Mouse (Mus musculus) layer of hippocampus, adult 2 months (tissue): Measurements from ENCODE around the gene Gm20605. TPM values are rescaled to one million over a fixed set of nuclear protein-coding genes. Genes with fewer than 3 reads are reported as not detected.

Experiments used
- DNase-seq, 2 experiments: peaks; one replicate each; pipeline ENCODE4 v3.0.0; 2022; ENCODE audit warnings: low spot score in 2 of 2
- H3K27ac ChIP-seq: fragments of 200-600 bp; 2 replicates; pipeline ENCODE4 v1.8.1; 2022
- H3K4me3 ChIP-seq: fragments of 200-600 bp; 2 replicates; pipeline ENCODE4 v1.8.1; 2022; ENCODE audit warnings: mild to moderate bottlenecking
- CTCF ChIP-seq: fragments of 200-600 bp; conservative IDR thresholded peaks from 2 replicates; pipeline ENCODE4 v1.8.1; 2022; ENCODE audit warnings: antibody characterized with exemption, mild to moderate bottlenecking, moderate library complexity
- total RNA-seq, 2 experiments: library from RNA; stranded (reverse); gene quantifications; 2 replicates each; pipeline ENCODE4 v1.2.3; 2021

Gm20605 gene
- total RNA-seq, 2 experiments from 2014 or later: 15.5 to 19.7 TPM

DNA sequence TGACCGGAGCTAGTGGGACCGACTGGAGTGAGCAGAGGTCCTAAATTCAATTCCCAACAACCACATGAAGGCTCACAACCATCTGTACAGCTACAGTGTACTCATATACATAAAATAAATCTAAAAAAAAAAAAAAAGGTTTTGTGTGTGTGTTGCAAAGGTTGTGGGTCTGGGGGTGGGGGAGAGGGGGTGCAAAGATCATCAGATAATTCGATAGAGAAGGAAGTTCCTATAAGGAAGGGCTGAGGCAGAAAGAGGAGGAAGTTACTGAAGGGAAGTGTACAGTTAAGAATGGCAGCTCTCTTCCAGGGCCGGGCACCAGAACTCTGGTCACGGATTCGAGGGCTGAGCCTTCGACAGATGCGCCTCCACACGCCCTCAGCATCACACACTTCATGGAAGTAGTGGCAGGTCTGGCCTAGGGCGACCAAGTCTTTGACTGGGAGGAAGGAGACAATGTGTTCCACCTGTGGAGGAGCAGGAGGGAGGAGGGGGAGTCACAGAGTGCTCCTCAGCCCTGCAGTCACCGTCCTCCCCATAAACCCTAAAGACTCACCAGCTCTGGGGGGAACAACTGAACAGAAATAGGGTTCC, 4.9 kb upstream of the Gm20605 start:
- no peak for TF ChIP-seq CTCF
- H3K4me3 ChIP-seq: no peak overlapping the region
- DNase-seq: no peak

DNA sequence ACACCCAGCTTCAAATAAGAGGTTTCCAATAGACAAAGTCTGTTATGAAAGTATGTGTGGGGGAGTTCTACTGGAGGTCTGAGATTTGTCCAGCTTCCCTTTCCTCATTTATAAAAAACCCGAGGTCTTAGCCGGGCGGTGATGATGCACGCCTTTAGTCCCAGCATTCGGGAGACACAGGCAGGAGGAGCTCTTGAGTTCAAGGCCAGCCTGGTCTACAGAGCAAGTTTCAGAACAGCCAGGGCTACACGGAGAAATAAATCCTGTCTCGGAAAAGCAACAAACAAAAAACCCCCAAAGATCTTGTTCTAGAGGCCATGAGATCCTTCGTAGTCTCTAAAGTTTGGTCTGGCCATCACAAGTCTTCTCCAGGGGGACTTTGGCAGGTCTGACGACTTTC, 984 bp upstream of the Gm20605 start:
- DNase-seq: no peak
- TF ChIP-seq CTCF: no peak; the same call in 1 of the 2 replicates
- Histone ChIP-seq H3K27ac (peak overlapping the region; percentile 98), H3K4me3 (peak overlapping the region; percentile 77)

More for the DNA sequence above, 4.9 kb upstream of the Gm20605 start:
- H3K27ac ChIP-seq: no peak overlapping the region

DNA sequence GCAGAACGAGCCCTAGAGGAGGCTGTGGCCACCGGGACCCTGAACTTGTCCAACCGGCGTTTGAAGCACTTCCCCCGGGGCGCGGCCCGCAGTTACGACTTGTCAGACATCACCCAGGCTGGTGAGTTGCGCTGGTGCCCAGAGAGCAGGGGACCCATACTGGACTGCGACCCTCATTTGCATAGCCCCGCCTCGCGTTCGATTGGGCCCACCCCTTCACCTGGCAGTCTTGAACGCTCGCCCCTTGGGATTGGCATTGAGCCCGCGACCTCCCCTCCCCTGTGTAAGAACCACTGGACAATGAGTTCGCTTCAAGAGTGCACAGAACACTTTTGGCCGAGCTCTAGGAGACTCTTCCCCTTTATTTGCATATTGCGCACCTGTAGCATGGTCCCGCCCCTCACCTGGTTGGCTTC, 339 bp downstream of the Gm20605 start:
- H3K4me3 ChIP-seq: peak overlapping the region; percentile 94
- no peak for TF ChIP-seq CTCF
- DNase-seq: peak in 1 of 2 experiments; percentile 37
- peak overlapping the region; percentile 94 for H3K27ac ChIP-seq

DNA sequence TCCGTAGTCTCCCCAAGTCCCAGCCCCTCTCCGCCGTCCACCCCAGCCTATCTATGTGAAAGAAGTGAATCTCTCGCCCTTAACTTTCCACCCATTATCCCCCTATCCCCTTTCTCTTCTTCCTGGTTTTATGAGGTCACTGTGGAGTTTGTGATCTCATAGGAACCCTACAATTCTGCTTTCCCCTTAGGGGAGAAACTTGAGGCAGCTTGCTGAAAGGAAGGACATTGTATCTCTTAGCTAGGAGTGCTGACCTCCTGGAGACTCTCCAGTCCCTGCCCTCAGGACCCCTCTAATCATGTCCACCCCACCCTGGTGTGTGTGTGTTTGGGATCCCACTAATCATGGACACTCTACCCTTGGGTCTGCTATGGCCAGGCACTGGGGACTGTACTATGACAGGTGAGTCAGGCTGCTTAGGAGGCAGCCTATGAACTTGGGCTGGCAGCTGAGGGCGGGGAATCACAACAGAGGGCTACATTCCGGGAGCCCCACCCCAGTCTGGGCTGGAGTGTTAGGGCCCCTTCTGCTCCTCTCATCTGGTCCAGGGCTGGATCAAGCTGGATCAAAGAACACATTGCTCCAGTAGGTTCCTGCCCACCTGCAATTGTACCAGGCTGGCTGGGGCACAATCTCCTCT, 1.1 kb downstream of the Gm20605 start:
- no peak for TF ChIP-seq CTCF
- no peak for DNase-seq
- Histone ChIP-seq H3K27ac (peak overlapping the region; percentile 94), H3K4me3 (peak overlapping the region; percentile 94)

GRCm38 (mm10) chr5:137630602-137631001, 1.6 kb downstream of the Gm20605 start:
- Histone ChIP-seq H3K4me3 (peak overlapping the region; percentile 94), H3K27ac (peak overlapping the region; percentile 94)
- no peak for DNase-seq
- no peak for TF ChIP-seq CTCF

DNA sequence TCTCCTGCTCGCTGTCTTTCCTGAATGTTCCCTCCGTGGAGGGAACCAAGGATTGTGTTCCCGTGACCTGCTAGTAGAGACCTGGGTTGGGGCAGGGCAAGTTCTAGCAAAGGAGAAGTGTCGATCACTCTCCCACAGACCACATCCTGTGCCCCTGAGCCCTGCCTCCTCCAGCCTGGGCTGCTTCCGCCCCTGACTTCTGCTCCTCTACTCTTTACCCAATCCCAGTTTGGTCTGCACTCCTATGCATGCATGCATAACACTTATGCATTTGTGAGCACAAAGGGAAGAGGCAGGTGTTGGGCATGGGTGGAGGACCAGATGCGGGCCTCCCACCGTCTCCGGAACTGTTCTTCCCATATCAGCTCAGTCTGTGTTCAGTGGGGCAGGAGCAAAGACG, 2.2 kb downstream of the Gm20605 start:
- peak in 1 of 2 experiments; percentile 48 for DNase-seq
- Histone ChIP-seq H3K4me3 (peak overlapping the region; percentile 94), H3K27ac (peak overlapping the region; percentile 94)
- TF ChIP-seq CTCF: no peak

DNA sequence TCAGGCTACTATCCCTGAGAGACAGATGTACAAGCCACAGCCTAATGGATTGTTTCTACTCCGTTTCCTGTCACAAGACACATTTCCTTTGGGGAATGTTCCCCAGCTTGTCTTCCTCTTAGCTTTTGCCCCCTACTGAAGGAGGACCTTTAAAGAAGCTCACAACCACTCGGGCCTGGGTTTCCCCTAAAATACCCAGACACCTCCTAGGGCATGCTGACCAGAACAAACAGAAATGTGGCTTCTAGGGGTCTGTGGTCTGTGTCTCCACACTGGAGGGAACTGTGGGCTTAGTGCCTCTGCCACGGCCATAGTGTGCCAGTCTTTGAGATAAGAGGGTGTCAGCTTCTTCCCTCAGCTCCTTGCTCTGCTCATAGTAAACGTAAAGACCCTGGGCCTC, 2.6 kb downstream of the Gm20605 start:
- Histone ChIP-seq H3K4me3 (peak overlapping the region; percentile 94; the same call in 1 of the 2 replicates), H3K27ac (peak overlapping the region; percentile 94)
- no peak for TF ChIP-seq CTCF
- DNase-seq: no peak

DNA sequence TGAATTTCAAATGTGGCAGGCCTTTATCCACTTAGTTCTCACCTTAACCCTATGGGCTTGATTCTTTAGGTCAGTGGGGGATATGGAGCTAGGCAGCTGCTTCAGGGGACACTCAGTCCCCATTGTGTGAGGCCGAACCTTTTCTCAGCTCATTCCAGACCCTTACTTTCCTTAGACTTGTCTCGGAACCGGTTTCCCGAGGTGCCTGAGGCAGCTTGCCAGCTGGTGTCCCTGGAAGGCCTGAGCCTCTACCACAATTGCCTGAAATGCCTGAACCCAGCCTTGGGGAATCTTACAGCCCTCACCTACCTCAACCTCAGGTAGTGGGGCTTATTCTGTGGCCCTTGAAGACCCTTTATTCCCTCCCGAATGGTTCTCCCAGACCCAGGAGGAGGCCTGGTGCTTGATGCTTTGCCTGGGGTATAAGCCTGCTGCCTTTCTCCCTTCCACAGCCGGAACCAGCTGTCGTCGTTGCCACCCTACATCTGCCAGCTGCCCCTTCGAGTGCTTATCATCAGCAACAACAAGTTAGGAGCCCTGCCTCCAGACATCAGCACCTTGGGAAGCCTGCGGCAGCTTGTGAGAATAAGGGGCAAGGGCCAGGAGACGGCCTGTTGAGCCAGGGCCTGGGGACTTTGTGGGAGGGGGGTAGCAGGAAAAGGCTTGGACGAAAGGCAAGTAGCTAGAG, 4.6 kb downstream of the Gm20605 start:
- no peak for TF ChIP-seq CTCF
- H3K27ac ChIP-seq: no peak overlapping the region; the same call in 1 of the 2 replicates

GRCm38 (mm10) chr5:137639472-137639871, 10.5 kb downstream of the Gm20605 start:
- no peak for DNase-seq
- no peak overlapping the region for H3K27ac ChIP-seq
- no peak for TF ChIP-seq CTCF
- no peak overlapping the region for H3K4me3 ChIP-seq

More for the DNA sequence above, 4.6 kb downstream of the Gm20605 start:
- no peak for DNase-seq
- H3K4me3 ChIP-seq: no peak overlapping the region

- peak; percentile 70 for TF ChIP-seq CTCF
- Histone ChIP-seq H3K27ac (no peak within 1 kb of the TSS), H3K4me3 (no peak within 1 kb of the TSS)
- peak in 1 of 2 experiments; percentile 51 for DNase-seq
Measured at GRCm38 (mm10) chr5:137641054-137641453, 12.1 kb downstream of the Gm20605 start, which contains the start of gene Sap25. Sap25 (plus strand) TSS chr5:137641334.

DNA sequence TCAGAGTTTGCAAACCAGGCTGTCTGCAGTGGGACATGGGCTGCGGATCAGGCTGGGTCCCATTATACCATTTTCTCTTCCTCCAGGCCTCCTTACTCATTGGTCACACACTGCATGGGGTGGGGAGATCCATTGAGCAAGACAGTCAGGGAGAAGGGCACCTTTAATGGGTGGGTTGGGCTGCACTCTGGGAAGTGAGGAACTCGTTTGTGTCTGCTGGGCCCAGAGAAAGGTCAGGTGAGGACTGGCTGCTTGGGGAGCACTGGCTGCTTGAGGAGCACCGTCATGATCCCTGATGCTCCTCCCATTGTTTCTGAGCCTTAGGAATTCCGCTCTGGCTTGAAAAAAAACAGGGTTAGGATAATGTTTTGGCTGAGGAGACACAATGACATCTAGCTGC, 13.9 kb downstream of the Gm20605 start:
- no peak overlapping the region for H3K4me3 ChIP-seq
- H3K27ac ChIP-seq: no peak overlapping the region
- no peak for DNase-seq
- TF ChIP-seq CTCF: no peak

GRCm38 (mm10) chr5:137644484-137644883, 15.5 kb downstream of the Gm20605 start:
- Histone ChIP-seq H3K27ac (no peak overlapping the region), H3K4me3 (no peak overlapping the region)
- no peak for TF ChIP-seq CTCF
- DNase-seq: no peak

DNA sequence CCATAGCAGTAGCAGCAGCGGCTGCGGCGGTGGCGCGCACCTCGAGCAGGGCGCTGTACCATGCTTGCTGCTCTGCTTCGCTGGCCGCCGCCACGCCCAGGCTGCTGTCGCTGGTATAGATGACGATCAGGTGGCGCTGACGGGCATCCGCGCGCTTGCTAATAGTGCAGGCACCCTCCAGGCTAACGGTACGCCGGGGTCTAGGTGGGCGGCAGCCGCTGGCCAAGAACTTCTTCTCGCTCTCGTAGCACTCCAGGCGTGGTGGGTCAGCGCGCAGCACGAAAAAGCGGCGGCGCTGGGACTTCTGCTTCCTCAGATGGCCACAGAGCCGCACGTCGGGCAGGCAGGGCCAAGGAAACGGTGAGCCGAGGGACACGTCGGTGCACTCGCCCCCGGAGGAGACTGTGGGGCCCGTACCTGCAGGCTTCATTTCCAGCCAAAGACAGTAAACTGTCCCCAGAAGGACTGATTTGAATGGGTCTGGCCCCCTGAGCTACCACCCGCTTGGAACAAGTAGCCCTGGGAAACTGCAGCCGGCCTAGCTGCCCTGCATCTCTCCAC, 16.2 kb downstream of the Gm20605 start:
- DNase-seq: no peak
- no peak overlapping the region for H3K27ac ChIP-seq
- H3K4me3 ChIP-seq: peak overlapping the region; percentile 16; the same call in 1 of the 2 replicates
- TF ChIP-seq CTCF: no peak
